Mouse (Mus musculus): ENCODE data around the gene Nr2c1. TPM values are rescaled to one million over a fixed set of nuclear protein-coding genes. Genes with fewer than 3 reads are reported as not detected.

The Nr2c1 gene
- polyA plus RNA-seq, 1 experiment from 2014 or later: 8.6 TPM

GRCm38 (mm10) chr10:94151488-94151887, 3.7 kb downstream of the Nr2c1 start:
- no peaks in the 10 kb centered on the region for H3K9me3 ChIP-seq (ENCODE audit: control insufficient read depth, low read length)
- peaks cover 13% of the 10 kb centered on the region for H3K4me1 ChIP-seq (ENCODE audit: control insufficient read depth, insufficient read depth, low read length)
- DNase-seq: no peak
- H3K27ac ChIP-seq (replicated peaks; ENCODE audit: low read depth, low read length): no peak overlapping the region
- no peaks in the 10 kb centered on the region for H3K27me3 ChIP-seq (ENCODE audit: control insufficient read depth, insufficient read depth, low read length)
- 89% methylated on average over 4 of the region's 4 CpGs for WGBS
- H3K4me2 ChIP-seq (ENCODE audit: low read length): no peak overlapping the region
- H3K36me3 ChIP-seq (ENCODE audit: control insufficient read depth, insufficient read depth, low read length): 0 out of 2 replicates have a peak, but pooled peaks cover 4% of the 10 kb centered on the region
- H3K4me3 ChIP-seq (replicated peaks; ENCODE audit: low read depth, low read length): no peak overlapping the region
- ATAC-seq (ENCODE audit: low FRiP score, low TSS enrichment): no peak
- no peak overlapping the region for H3K9ac ChIP-seq (replicated peaks; ENCODE audit: low read length)

GRCm38 (mm10) chr10:94153841-94154240, 6.0 kb downstream of the Nr2c1 start:
- Histone ChIP-seq H3K4me1 (ENCODE audit: control insufficient read depth, insufficient read depth, low read length) (peaks cover 10% of the 10 kb centered on the region), H3K27ac (replicated peaks; ENCODE audit: low read depth, low read length) (no peak overlapping the region), H3K9ac (replicated peaks; ENCODE audit: low read length) (no peak overlapping the region), H3K27me3 (ENCODE audit: control insufficient read depth, insufficient read depth, low read length) (no peaks in the 10 kb centered on the region), H3K9me3 (ENCODE audit: control insufficient read depth, low read length) (no peaks in the 10 kb centered on the region), H3K4me3 (replicated peaks; ENCODE audit: low read depth, low read length) (no peak overlapping the region), H3K4me2 (ENCODE audit: low read length) (no peak overlapping the region), H3K36me3 (ENCODE audit: control insufficient read depth, insufficient read depth, low read length) (peaks cover 15% of the 10 kb centered on the region)
- ATAC-seq (ENCODE audit: low FRiP score, low TSS enrichment) (no peak), DNase-seq (no peak)

DNA sequence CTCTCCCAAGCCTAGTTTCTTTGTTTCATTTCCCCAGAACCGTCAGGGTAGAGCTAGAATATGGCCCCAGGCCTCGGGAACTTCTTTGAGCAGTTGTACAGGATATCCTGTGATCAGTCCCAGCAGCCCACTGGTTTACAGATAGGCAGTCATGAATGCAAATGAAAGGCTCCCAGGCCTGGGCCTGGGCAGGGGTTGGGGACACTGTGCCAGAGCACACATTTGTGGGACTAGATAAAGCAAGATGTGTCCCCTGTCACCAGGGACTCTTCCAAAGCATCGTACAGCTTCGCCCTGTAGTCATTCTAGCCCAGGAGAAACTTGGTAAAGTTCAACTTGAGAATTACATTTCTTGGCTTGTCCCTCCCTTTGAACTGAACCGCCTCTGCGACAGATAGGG, 11.1 kb downstream of the Nr2c1 start:
- H3K27ac ChIP-seq (replicated peaks; ENCODE audit: low read depth, low read length): no peak overlapping the region
- H3K27me3 ChIP-seq (ENCODE audit: control insufficient read depth, insufficient read depth, low read length): no peaks in the 10 kb centered on the region
- ATAC-seq (ENCODE audit: low FRiP score, low TSS enrichment) (no peak), DNase-seq (no peak)
- WGBS: 89% methylated on average over 6 of the region's 6 CpGs
- H3K4me2 ChIP-seq (ENCODE audit: low read length): no peak overlapping the region
- no peak overlapping the region for H3K9ac ChIP-seq (replicated peaks; ENCODE audit: low read length)
- no peaks in the 10 kb centered on the region for H3K9me3 ChIP-seq (ENCODE audit: control insufficient read depth, low read length)
- H3K4me1 ChIP-seq (ENCODE audit: control insufficient read depth, insufficient read depth, low read length): no peaks in the 10 kb centered on the region
- peaks cover 36% of the 10 kb centered on the region for H3K36me3 ChIP-seq (ENCODE audit: control insufficient read depth, insufficient read depth, low read length)
- no peak overlapping the region for H3K4me3 ChIP-seq (replicated peaks; ENCODE audit: low read depth, low read length)

DNA sequence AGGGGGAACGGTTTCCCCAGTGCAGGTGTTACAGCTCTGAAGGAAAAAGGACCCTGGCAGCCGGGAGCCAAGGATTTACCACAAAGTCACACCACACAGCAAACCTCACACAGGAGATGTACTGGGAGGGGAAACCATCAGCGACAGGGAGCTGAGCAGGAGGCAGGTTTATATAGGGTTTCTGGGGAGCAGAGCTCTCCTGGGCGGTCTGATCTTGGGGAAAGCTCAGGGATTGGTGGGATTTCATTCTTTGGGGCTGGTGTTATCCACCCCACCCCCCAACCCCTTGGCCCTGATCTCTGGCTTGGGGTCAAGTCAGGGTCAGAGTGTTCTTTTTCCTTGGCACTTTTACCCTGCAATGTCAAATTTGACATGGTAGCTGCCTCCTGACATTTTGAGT, 11.6 kb downstream of the Nr2c1 start:
- no peak overlapping the region for H3K9ac ChIP-seq (replicated peaks; ENCODE audit: low read length)
- H3K27me3 ChIP-seq (ENCODE audit: control insufficient read depth, insufficient read depth, low read length): no peaks in the 10 kb centered on the region
- WGBS: 92% methylated on average over 4 of the region's 4 CpGs
- DNase-seq (no peak), ATAC-seq (ENCODE audit: low FRiP score, low TSS enrichment) (no peak)
- H3K4me3 ChIP-seq (replicated peaks; ENCODE audit: low read depth, low read length): no peak overlapping the region
- H3K36me3 ChIP-seq (ENCODE audit: control insufficient read depth, insufficient read depth, low read length): peaks cover 41% of the 10 kb centered on the region
- no peak overlapping the region for H3K27ac ChIP-seq (replicated peaks; ENCODE audit: low read depth, low read length)
- H3K4me1 ChIP-seq (ENCODE audit: control insufficient read depth, insufficient read depth, low read length): no peaks in the 10 kb centered on the region
- H3K4me2 ChIP-seq (ENCODE audit: low read length): no peak overlapping the region
- no peaks in the 10 kb centered on the region for H3K9me3 ChIP-seq (ENCODE audit: control insufficient read depth, low read length)

GRCm38 (mm10) chr10:94161051-94161765, 13.4 kb downstream of the Nr2c1 start:
- ATAC-seq (ENCODE audit: low FRiP score, low TSS enrichment) (no peak), DNase-seq (no peak)
- Histone ChIP-seq H3K9ac (replicated peaks; ENCODE audit: low read length) (no peak overlapping the region), H3K4me3 (replicated peaks; ENCODE audit: low read depth, low read length) (no peak overlapping the region), H3K9me3 (ENCODE audit: control insufficient read depth, low read length) (no peaks in the 10 kb centered on the region), H3K36me3 (ENCODE audit: control insufficient read depth, insufficient read depth, low read length) (peaks cover 48% of the 10 kb centered on the region), H3K4me1 (ENCODE audit: control insufficient read depth, insufficient read depth, low read length) (no peaks in the 10 kb centered on the region), H3K27ac (replicated peaks; ENCODE audit: low read depth, low read length) (no peak overlapping the region), H3K27me3 (ENCODE audit: control insufficient read depth, insufficient read depth, low read length) (no peaks in the 10 kb centered on the region), H3K4me2 (ENCODE audit: low read length) (no peak overlapping the region)
- 84% methylated on average over 5 of the region's 5 CpGs for WGBS

DNA sequence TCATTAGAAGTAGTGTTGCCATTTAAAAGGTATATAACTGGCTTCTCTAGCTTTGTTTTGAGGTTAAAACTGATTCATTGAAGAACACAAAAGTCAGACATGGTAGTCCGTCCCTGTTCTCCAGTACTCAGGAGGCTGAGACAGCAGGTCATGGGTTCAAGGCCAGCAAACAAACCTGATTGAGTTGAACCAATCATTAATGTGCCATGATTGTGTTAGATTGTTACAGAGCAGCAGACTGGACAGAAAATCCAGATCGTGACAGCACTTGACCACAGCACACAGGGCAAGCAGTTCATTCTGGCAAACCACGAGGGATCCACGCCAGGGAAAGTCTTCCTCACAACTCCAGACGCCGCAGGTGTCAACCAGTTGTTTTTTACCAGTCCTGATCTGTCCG, 14.2 kb downstream of the Nr2c1 start:
- no peak for DNase-seq
- Histone ChIP-seq H3K27me3 (ENCODE audit: control insufficient read depth, insufficient read depth, low read length) (no peaks in the 10 kb centered on the region), H3K4me3 (replicated peaks; ENCODE audit: low read depth, low read length) (no peak overlapping the region), H3K36me3 (ENCODE audit: control insufficient read depth, insufficient read depth, low read length) (peaks cover 51% of the 10 kb centered on the region), H3K27ac (replicated peaks; ENCODE audit: low read depth, low read length) (no peak overlapping the region), H3K9me3 (ENCODE audit: control insufficient read depth, low read length) (no peaks in the 10 kb centered on the region), H3K9ac (replicated peaks; ENCODE audit: low read length) (no peak overlapping the region), H3K4me1 (ENCODE audit: control insufficient read depth, insufficient read depth, low read length) (no peaks in the 10 kb centered on the region), H3K4me2 (ENCODE audit: low read length) (no peak overlapping the region)
- WGBS: 95% methylated on average over 7 of the region's 7 CpGs
- ATAC-seq (ENCODE audit: low FRiP score, low TSS enrichment): no peak

DNA sequence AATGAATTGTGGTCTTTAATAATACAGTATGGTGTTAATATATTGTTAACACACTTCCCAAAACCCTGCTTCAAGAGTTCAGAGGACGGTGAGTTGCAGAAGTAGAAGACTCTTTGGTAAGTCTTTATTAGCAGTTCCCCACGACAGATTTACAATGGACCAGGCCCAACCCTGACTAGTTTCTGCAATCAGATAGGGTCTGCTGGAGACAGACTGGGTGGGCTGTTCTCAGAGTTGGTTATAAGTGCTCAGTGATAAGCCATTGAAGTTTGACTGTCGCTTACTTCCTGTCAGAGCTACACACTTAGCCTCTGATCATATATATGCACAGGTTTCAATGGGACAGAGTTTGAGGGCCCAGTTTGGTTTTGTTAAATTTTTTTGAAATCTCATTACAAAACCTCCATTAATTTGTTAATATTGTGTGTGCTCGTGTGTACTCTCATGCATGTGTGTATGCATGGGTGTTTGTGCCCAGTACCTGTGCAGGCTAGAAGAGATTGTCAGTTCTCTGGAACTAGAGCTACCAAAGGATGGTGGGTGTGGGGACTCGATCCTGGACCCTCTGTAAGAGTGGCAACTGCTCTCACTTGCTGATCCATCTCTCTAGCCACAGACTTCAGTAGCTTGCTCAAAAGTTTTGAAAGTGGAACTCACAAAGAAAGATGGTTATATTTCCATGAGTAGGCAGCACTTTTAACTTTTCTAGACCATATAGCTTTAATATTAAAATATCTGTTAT, 16.5 kb downstream of the Nr2c1 start:
- H3K27me3 ChIP-seq (ENCODE audit: control insufficient read depth, insufficient read depth, low read length): no peaks in the 10 kb centered on the region
- H3K4me2 ChIP-seq (ENCODE audit: low read length): no peak overlapping the region
- 83% methylated on average over 5 of the region's 5 CpGs for WGBS
- H3K4me3 ChIP-seq (replicated peaks; ENCODE audit: low read depth, low read length): no peak overlapping the region
- H3K27ac ChIP-seq (replicated peaks; ENCODE audit: low read depth, low read length): no peak overlapping the region
- H3K36me3 ChIP-seq (ENCODE audit: control insufficient read depth, insufficient read depth, low read length): peaks cover 55% of the 10 kb centered on the region
- H3K4me1 ChIP-seq (ENCODE audit: control insufficient read depth, insufficient read depth, low read length): no peaks in the 10 kb centered on the region
- H3K9ac ChIP-seq (replicated peaks; ENCODE audit: low read length): no peak overlapping the region
- DNase-seq (no peak), ATAC-seq (ENCODE audit: low FRiP score, low TSS enrichment) (no peak)
- H3K9me3 ChIP-seq (ENCODE audit: control insufficient read depth, low read length): no peaks in the 10 kb centered on the region

DNA sequence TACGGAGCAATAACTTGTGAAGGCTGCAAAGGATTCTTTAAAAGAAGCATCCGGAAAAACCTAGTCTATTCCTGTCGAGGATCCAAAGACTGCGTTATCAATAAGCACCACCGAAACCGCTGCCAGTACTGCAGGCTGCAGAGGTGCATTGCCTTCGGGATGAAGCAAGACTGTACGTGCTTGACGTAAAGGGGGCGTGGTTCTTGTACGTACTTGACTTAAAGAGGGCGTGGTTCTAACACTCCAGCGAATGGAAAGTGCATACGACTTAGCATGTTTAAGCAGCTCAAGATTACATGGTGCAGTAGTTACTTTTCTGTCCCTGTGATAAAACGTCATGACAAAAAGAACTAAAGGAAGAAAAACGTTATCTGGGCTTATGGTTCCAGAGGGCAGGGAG, 17.6 kb downstream of the Nr2c1 start:
- no peak for DNase-seq
- Histone ChIP-seq H3K4me2 (ENCODE audit: low read length) (no peak overlapping the region), H3K9ac (replicated peaks; ENCODE audit: low read length) (no peak overlapping the region), H3K36me3 (ENCODE audit: control insufficient read depth, insufficient read depth, low read length) (peaks cover 56% of the 10 kb centered on the region), H3K4me3 (replicated peaks; ENCODE audit: low read depth, low read length) (no peak overlapping the region), H3K27ac (replicated peaks; ENCODE audit: low read depth, low read length) (no peak overlapping the region), H3K9me3 (ENCODE audit: control insufficient read depth, low read length) (no peaks in the 10 kb centered on the region), H3K4me1 (ENCODE audit: control insufficient read depth, insufficient read depth, low read length) (no peaks in the 10 kb centered on the region), H3K27me3 (ENCODE audit: control insufficient read depth, insufficient read depth, low read length) (no peaks in the 10 kb centered on the region)
- 92% methylated on average over 16 of the region's 16 CpGs for WGBS
- ATAC-seq (ENCODE audit: low FRiP score, low TSS enrichment): no peak

Data from midbrain, embryonic 14.5 days (tissue).